Mouse (Mus musculus): ENCODE data around the gene Slx1b.
"Not testable (repeated sequence)": the region's sequence is repeated elsewhere in the genome, so short reads cannot be mapped to it uniquely, and the experiment has no call there.

Gene Slx1b

GRCm38 (mm10) chr7:126702358-126702757 lies 6.8 kb upstream of the Slx1b start:
- no peak for DNase-seq

- DNase-seq, result no peak
Observed at GRCm38 (mm10) chr7:126701559-126702357, 6.2 kb upstream of the Slx1b start.

GRCm38 (mm10) chr7:126701070-126701469 lies 5.5 kb upstream of the Slx1b start:
- peak; percentile 75 for DNase-seq

GRCm38 (mm10) chr7:126700063-126701015 lies 4.8 kb upstream of the Slx1b start:
- peak; percentile 16 for DNase-seq

- DNase-seq, result no peak
Observed at GRCm38 (mm10) chr7:126697838-126698237, 2.3 kb upstream of the Slx1b start.

- DNase-seq, result no peak
Observed at GRCm38 (mm10) chr7:126696886-126697285, 1.3 kb upstream of the Slx1b start.

GRCm38 (mm10) chr7:126696303-126696702 lies 719 bp upstream of the Slx1b start:
- DNase-seq, result no peak

GRCm38 (mm10) chr7:126695210-126695611 lies 373 bp downstream of the Slx1b start, which contains the start of gene Bola2:
Bola2 (plus strand) TSS chr7:126695401.
- DNase-seq, result no peak

GRCm38 (mm10) chr7:126694441-126695051 lies 1.0 kb downstream of the Slx1b start:
- peak; percentile 22 for DNase-seq

- no peak for DNase-seq
Observed at GRCm38 (mm10) chr7:126693781-126694180, 1.8 kb downstream of the Slx1b start.

- DNase-seq, result peak; percentile 77
Observed at GRCm38 (mm10) chr7:126693256-126693655, 2.3 kb downstream of the Slx1b start.

GRCm38 (mm10) chr7:126692426-126692825 lies 3.2 kb downstream of the Slx1b start:
- no peak for DNase-seq

- no peak for DNase-seq
Observed at GRCm38 (mm10) chr7:126691676-126692075, 3.9 kb downstream of the Slx1b start.

- DNase-seq, result peak; percentile 82
Observed at GRCm38 (mm10) chr7:126690737-126691136, 4.8 kb downstream of the Slx1b start.

GRCm38 (mm10) chr7:126689021-126689420 lies 6.6 kb downstream of the Slx1b start:
- DNase-seq, result no peak

- DNase-seq, result not testable (repeated sequence)
Observed at GRCm38 (mm10) chr7:126688156-126688555, 7.4 kb downstream of the Slx1b start.

- peak; percentile 60 for DNase-seq
Observed at GRCm38 (mm10) chr7:126681221-126681620, 14.4 kb downstream of the Slx1b start.

GRCm38 (mm10) chr7:126679683-126680082 lies 15.9 kb downstream of the Slx1b start:
- DNase-seq, result no peak

- DNase-seq, result peak; percentile 55
Observed at GRCm38 (mm10) chr7:126678545-126679341, 16.8 kb downstream of the Slx1b start.

- DNase-seq, result no peak
Observed at GRCm38 (mm10) chr7:126676631-126677220, 18.9 kb downstream of the Slx1b start.

- DNase-seq, result peak; percentile 81
Observed at GRCm38 (mm10) chr7:126676207-126676606, 19.4 kb downstream of the Slx1b start, which contains the start of gene Sult1a1. Sult1a1 (minus strand) TSS chr7:126676432.

- DNase-seq, result no peak
Observed at GRCm38 (mm10) chr7:126675104-126675503, 20.5 kb downstream of the Slx1b start.
